Mouse (Mus musculus): Measurements from ENCODE around the gene Dhrs3.

Dhrs3 gene

DNA sequence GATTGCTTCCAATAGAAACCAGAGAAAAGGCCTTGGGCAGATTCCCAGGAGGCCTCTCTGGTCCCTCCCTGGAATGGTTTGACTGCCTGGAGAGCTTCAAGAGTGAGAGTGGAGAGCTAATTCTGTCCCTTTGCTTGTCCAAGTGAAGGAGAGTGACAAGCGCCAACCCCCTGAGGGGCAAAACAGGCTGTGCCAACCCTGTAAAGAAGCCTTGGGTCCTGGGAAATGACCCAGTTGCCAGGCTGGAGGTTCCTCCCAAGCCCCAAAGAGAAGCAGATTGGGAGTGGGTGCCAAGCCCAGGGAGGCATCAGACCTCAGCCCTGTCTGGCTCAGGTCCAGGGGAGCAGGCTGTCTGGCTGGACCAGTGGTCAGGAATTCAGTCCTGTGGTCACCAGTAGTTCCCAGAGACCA, 37.2 kb downstream of the Dhrs3 start:
- in situ Hi-C loops (cut with MboI; ENCODE audit: unreplicated experiment in 2 of 2), result no loop called here

DNA sequence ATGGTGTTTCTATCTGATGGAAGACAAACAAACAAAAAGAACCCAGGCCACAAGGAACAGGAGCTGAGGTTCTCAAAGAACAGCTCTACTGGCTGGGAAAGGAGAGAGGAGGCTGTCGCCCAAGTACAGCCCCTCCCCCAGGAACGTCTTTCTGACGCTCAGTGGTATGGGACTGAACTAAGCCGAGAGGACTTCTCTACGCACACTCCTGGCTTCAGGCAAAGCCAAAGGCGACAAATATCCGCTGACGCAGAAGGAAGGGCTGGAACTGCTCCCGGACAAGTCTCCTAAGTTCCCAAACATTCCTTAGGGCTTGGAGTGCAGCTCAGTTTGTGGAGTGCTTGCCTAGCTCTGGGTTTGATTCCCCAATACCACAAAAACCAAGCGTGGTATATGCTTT, 37.7 kb downstream of the Dhrs3 start:
- in situ Hi-C loops (cut with MboI; ENCODE audit: unreplicated experiment in 2 of 2), result no loop called here

DNA sequence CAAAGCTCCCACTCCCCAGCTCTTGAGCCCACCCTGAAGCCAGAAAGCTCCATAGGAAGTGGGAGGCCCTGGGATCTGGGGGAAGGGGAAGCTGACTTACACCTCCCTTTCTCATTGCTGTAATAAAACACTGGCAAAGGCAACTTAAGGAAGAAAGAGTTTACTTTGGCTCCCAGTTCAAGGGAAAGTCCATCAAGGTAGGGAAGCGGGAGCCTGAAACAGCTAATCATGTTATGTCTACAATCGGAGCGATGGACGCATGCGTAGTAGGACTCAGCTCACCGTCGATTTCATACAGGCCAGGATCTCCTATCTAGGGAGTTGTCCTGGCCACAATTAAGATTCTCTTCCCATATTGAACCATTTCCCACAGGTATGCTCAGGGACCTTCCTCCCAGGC, 38.5 kb downstream of the Dhrs3 start:
- in situ Hi-C loops (cut with MboI; ENCODE audit: unreplicated experiment in 2 of 2), result no loop called here

DNA sequence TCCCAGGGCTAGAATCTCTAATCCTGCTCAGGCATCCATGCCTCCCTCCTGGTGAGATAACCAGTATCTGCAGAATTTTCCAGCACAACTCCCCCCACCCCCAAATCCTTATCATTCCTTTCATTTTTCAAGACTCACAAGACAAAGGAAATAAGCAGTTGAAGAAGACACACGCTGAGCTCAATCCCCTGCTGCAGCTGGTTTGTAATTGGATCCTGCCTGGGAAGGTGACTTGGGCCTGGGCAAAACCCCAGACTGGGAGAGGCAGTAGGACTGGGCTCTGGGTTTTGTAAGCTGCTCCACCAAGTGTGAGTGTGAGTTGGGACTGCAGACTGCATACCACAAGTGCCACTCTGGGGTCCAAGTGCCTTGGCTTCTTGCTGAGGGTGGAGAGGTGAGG, 41.9 kb downstream of the Dhrs3 start:
- in situ Hi-C loops (cut with MboI; ENCODE audit: unreplicated experiment in 2 of 2), result no loop called here

DNA sequence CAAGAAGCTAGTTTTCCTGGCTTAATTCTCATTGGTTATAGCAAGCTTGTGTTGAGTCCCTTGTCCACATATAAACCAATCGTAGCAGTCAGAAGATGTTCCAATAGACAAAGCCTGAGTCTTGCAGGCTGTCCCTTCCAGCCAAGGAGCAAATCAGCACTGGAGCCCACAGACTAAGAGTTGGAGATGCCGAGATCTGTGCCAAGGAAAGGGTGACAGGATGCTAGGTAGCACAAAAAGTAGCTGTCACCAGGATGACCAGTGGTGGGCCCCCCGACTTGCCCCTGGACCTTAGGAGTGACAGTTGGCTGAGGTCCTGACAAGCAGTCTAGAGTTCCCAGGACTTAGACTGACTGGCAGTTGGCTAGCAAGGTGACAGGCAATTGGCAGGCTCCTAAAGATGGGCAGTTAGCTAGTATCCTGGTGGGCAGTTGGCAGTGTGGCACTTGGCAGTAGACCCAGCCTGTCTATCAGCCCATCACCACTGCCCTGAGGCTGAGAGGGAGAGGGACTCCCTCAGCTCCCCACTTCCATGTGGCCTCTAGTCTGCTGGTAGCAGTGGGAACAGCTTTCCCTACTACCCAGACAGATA, 44.0 kb downstream of the Dhrs3 start:
- in situ Hi-C loops (cut with MboI; ENCODE audit: unreplicated experiment in 2 of 2), result no loop called here

DNA sequence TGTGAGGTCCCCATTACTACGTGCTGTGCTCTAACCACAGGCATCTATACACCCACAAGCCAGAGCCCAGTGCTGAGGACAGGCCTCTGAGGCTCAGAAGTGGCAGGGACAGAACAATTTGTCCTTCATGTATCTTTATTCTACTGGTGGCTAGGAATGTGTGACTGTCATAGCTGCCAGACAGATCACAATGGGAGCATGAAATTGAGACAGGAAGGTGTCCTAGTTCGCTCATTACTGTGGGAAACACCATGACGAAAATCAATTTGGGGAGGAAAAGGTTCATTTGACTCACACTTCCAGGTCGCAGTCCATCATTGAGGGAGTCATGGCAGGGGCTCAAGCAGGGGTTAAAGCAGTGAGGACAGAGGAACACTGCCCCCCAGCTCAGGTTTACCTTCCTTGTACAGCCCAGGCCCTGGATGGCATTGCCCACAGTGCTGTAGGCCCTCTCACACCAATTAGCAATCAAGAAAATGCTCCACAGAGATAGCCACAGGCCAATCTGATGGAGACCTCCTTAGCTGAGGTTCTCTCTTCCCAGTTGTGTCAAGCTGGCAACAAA, 47.3 kb downstream of the Dhrs3 start:
- in situ Hi-C loops (cut with MboI; ENCODE audit: unreplicated experiment in 2 of 2), result no loop called here

DNA sequence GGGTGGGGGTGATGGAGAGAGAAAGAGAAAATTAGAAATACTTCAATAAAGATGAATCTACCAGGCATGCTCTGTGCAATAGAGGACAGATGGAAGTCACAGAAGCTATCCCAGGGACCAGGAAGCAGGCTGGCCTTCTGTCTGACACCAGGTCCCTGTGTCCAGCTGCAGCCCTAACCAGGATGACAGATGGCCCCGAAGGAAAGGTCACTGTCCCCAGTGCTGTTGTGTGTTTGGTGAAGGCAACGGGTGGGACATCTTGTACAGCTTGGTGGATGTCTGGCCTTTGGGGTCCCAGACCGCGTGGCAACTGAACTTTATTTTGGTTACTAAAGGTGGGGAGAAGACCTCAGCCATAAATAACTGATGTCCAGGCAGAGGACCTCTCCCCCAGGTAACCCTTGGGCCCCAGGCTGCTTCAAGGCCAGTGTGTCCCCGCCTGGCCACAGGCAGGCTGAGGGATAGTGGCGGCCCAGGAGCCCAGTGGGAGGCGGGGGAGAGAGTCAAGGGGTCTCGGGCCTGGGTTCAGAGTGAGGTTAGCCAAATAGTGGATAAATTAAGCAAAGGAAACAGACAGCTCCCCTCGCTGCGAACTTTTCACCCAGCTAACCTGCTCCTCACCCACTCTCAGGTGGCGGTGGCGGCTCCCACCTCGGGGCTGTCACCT, 48.3 kb downstream of the Dhrs3 start:
- in situ Hi-C loops (cut with MboI; ENCODE audit: unreplicated experiment in 2 of 2), result no loop called here

DNA sequence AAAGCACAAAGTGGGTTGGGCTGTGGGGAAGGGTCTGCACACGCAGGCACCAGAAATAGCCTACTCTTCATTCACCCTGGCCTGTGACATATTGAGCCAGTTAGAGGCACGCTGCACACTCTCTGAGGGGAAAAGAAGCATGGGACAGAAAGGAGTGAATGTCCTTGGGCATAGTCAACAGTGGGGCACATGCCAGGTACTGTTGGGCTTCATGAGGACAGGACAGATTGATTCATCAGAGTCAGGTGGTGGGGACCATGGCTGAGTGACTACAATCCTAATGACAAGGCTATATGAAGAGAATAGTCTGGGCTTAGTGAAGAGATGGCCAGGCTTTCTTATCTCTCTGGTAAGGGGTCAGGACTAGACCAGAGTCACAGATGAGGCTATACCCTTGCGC, 49.8 kb downstream of the Dhrs3 start:
- in situ Hi-C loops (cut with MboI; ENCODE audit: unreplicated experiment in 2 of 2), result no loop called here

DNA sequence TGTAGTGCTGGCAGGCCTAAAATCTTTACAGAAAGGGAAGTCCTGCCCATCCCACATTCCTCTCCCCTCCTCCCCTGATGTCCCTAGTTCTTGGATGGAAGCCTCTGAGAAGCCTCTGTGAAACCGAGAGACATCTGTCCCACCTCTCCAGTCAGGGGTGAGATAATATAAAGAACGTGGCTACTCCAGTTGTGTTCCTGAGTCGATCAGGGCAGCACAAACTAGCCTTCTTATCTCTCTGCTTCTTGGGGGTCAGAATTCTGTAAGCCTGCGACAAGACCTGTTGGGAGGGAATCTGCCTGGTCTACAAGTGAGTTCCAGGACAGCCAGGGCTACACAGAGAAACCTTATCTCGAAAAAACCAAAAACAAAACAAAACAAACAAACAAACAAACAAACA, 50.6 kb downstream of the Dhrs3 start:
- in situ Hi-C loops (cut with MboI; ENCODE audit: unreplicated experiment in 2 of 2), result no loop called here

DNA sequence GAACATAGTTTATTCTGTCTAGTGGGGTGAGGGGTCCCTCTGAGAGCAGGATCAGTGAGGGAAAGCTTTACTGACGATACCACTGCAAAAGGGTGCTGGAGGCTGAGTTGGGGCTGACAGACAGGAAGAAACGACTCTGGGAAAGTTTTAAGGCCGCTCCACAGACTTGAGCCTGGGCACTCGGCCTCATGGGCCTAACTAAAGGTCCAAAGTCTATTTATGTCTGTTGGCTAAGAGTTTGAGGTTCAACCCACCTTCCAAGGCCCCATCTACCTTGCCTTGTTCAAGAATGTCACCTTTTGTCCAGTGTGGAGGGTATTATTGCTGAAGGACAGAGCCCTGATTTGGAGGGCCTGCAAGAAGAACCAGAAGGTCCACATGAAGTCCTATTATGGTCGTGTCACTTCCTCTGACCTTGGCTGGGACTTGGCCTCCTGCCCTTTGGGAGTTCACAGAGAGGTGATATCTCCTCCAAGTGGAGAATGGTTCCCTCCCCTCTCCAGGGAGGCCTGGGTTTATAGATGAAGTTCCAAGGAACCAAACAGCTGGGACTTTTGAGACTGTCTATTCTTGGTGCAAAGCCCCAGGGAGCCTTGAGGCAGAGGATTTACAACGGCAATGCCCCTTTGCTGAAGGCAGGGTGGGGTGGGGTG, 55.2 kb downstream of the Dhrs3 start:
- in situ Hi-C loops (cut with MboI; ENCODE audit: unreplicated experiment in 2 of 2), result no loop called here

DNA sequence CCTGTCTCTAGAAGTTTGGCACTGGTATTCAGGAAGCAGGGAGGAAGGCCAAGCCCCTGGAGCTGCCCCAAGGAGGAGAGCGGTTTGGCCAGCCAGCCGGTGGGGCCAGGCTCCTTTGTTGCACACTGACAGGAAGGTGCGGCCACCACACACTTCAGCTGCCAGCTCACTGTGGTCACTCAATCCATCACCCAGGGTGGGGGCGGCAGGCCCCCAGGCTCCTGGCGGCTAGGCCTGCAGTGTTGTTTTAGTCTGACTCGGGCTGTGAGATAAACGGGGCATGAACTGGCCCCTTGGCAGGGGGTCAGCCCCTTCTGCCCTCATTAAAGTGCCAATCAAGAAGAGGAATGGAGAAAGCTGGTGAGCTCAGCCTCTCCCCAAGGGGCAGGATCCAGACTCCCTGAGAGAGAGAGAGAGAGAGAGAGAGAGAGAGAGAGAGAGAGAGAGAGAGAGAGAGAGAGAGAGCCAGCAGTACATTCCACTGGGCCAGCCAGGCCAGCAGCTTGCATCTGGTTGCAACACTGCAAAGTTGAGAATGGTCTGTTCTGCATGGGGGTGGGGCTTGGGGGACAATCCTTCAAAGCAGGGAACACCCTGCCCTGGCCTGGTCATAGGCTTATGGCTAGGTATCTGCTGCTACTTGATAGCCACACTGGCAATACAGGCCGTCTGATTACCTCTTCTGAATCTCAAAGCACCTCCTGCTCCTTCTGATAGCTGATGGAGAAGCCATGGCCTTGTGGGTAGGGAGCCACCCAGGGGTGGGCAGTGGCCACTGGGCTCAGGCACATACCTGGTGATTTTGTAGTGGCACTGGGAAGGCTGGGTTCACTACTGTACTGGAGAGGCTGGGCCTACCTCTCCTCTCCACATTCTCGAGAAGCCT, 57.1 kb downstream of the Dhrs3 start:
- in situ Hi-C loops (cut with MboI; ENCODE audit: unreplicated experiment in 2 of 2), result no loop called here

DNA sequence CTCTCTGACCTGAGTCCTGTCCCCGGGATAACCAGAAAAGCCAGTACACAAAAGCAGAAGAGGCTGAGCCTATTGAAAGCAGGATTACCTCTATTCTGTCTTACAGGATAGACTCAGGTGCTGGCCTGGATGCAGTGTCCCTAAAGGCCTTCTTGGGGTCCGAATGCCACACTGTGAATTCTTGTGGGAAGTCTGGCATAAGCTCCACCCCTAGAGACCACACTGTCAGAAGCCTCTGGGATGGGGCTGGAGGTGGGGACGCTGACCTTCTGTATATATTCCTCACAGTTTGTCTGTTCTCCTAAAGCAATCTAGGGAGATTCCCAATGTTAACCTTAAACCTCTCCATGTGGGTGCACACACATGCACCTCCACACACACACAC, 57.7 kb downstream of the Dhrs3 start:
- in situ Hi-C loops (cut with MboI; ENCODE audit: unreplicated experiment in 2 of 2), result no loop called here

DNA sequence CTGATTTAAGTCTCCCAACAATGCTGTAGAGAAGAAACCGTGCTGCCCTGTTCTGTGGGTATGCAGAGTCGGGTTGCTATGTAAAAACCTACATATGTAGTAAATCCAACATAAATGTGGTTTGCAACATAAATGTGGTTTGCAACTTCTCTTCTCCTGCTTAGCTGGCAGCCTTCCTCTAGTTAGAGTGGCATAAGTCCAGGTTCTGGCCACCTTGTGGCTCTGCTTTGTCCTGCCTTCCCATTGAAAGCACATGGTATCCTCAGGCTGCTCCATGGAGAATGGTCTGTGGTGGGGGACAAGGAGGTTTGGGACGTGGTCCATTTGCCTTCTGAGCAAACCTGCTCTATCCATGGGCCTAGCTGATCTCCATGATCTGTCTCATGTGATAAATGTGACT, 58.3 kb downstream of the Dhrs3 start:
- in situ Hi-C loops (cut with MboI; ENCODE audit: unreplicated experiment in 2 of 2), result no loop called here

DNA sequence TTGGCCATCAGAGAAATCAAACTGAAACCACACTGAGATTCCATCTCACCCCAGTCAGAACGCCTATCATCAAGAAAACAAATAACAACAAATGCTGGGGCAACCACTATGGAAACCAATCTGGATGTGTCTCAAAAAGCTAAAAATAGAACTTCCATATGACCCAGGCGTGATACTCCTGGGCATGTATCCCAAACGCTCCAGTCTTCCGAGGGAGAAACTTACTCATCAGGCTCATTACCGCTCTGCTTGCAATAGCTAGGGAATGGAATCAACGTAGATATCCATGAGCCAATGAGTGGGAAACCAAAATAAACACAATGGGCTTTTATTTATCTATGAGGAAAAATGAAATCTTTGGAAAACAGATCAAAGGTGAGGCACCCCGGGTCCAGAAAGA, 59.2 kb downstream of the Dhrs3 start:
- in situ Hi-C loops (cut with MboI; ENCODE audit: unreplicated experiment in 2 of 2), result no loop called here

DNA sequence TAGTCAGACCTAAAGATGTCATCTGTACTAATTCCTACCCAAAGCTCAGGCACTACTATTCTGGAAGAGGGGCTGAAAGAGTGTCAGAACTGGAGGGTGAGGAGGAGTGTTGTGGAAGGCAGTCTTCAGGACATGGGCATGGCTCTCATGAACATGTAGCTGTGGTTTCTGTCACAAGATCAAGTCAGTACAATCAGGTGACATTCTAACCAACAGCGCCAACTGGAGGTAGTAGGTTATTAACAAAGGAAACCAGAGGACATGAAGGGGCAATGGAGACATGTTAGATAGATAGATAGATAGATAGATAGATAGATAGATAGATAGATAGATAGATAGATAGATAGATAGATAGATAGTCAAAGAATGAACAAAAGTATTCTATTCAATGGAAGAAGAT, 60.8 kb downstream of the Dhrs3 start:
- in situ Hi-C loops (cut with MboI; ENCODE audit: unreplicated experiment in 2 of 2), result no loop called here

DNA sequence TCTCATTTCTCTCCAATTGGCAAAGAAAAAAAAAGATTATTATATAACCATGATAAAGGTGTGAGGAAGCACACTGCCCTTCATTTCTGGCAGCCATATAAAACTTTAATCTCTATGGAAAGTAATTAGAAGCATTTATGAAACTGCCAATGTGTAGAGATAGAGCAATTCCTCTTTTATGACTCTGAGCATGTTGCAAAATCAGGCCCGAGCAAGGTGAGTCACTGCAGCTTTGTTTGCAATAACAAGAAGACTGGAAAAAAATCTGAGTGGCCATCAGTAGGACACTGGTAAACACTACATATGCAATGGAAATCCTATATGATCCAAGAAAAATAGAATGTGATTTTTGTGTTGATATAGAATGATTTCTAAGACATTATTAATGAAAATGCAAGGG, 63.2 kb downstream of the Dhrs3 start:
- in situ Hi-C loops (cut with MboI; ENCODE audit: unreplicated experiment in 2 of 2), result no loop called here

DNA sequence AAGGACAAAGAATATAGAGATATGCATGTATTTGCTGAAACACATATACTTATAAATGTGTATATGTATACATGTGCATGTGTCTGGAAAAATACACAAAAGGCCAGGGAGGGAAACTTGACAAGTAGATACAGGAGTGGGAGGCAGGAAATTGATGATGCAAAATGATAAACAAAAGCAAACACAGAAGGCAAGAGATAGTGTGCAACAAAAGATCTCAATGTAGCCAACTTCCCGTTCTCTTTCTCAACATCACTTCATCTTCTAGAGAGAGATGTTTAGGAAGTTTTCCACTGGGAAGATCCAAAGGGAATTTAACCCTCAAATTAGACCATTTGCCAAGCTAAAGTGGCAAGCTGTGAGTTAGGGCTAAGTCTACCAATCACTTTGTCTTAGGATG, 63.7 kb downstream of the Dhrs3 start:
- in situ Hi-C loops (cut with MboI; ENCODE audit: unreplicated experiment in 2 of 2), result no loop called here

DNA sequence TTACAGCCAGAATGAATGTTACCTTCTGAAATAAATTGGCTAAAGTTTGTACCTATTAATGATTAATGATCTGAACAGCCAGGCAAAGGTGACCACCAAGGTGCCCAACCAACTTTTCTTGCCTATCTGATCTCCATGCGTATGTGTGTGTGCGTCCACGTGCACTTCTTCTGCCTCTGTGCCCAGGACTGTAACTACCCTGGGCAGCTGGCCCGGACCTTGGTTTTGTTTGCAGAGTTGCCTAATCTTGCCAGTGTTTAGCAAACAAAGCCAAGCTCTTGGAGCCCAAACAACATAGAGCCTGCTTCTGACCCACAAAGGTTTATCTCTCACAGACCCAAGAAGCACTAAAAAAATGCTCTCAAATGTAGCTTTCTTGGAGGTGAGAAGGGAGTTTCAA, 64.6 kb downstream of the Dhrs3 start:
- in situ Hi-C loops (cut with MboI; ENCODE audit: unreplicated experiment in 2 of 2), result no loop called here

DNA sequence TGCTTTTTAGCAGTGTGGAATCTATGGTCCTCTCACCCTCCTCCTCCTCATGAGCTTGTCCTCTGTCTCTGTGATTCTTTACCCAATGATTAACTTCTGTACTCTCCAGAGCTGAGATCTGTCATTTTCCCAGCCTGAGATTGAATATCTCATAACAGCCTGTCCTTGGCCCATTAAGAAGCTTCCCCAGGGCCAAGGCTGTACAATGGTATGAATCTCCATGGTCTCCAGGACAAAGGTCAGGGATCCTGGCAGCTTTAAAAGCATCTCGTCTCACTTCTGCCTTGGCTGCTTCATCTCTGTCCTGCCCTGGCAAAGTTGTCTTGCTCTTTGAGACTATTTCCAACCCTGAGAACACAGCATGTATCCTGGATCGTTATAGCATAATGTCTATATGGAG, 65.1 kb downstream of the Dhrs3 start:
- in situ Hi-C loops (cut with MboI; ENCODE audit: unreplicated experiment in 2 of 2), result no loop called here

DNA sequence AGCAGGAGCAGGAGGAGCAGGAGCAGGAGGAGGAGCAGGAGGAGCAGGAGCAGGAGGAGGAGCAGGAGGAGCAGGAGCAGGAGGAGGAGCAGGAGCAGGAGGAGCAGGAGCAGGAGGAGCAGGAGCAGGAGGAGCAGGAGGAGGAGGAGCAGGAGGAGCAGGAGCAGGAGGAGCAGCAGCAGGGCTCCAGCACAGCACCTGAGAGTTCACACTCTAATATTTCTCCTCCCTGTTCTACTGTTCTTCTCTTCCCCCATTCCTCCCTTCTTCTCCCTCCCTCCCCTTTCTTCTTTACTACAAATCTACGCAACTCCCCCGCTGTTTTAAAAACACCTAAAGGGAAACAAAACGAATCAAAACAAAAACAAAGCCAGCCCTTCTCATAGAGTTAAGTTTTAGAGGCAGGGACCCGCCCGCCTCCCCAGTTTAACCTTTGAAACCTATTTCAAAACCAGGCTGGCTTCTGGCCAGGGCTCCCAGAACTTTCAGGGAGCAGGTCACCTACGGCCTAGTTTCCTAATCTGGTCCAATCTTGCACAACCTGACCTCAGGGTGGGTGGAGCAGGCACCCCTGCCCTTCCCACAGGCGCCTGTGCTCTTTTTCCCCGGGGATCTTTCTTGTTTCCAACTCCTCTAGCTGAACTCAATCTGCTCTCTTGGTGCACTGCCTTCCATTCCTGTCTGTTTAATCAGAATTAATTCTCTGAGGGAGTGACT, 67.7 kb downstream of the Dhrs3 start:
- in situ Hi-C loops (cut with MboI; ENCODE audit: unreplicated experiment in 2 of 2), result no loop called here

Data from v-Abl transformed pro-B cells (cell line).